Mouse (Mus musculus) forebrain, embryonic 15.5 days (tissue): ENCODE data around the gene Dnase2b. TPM values are rescaled to one million over a fixed set of nuclear protein-coding genes. Genes with fewer than 3 reads are reported as not detected.

Source experiments
- ATAC-seq: fragments of 200-750 bp; cut with Nextera tagmentation; replicated peaks from 2 replicates; pipeline ENCODE4 v1.8.0; 2017; ENCODE audit warnings: mild to moderate bottlenecking, moderate TSS enrichment, moderate library complexity
- H3K27ac ChIP-seq: fragments of 300-500 bp; sonication (generic); replicated peaks from 2 replicates; pipeline ENCODE4 v1.5.1; 2015; ENCODE audit warnings: mild to moderate bottlenecking, inconsistent platforms
- H3K27me3 ChIP-seq: fragments of 300-500 bp; sonication (generic); 2 replicates; pipeline ENCODE4 v1.6.1; 2015; ENCODE audit warnings: inconsistent platforms
- H3K36me3 ChIP-seq: fragments of 300-500 bp; sonication (generic); 2 replicates; pipeline ENCODE4 v1.6.1; 2015; ENCODE audit warnings: mild to moderate bottlenecking, inconsistent platforms
- H3K4me1 ChIP-seq: fragments of 300-500 bp; sonication (generic); 2 replicates; pipeline ENCODE4 v1.6.1; 2015; ENCODE audit warnings: inconsistent platforms
- H3K4me2 ChIP-seq: fragments of 300-500 bp; sonication (generic); replicated peaks from 2 replicates; pipeline ENCODE4 v1.6.1; 2015; ENCODE audit warnings: mild to moderate bottlenecking, inconsistent platforms
- H3K4me3 ChIP-seq: fragments of 300-500 bp; sonication (generic); 2 replicates; pipeline ENCODE4 v1.5.1; 2015; ENCODE audit warnings: mild to moderate bottlenecking, inconsistent platforms
- H3K9ac ChIP-seq: fragments of 300-500 bp; sonication (generic); replicated peaks from 2 replicates; pipeline ENCODE4 v1.6.1; 2015; ENCODE audit warnings: mild to moderate bottlenecking, inconsistent platforms
- H3K9me3 ChIP-seq: fragments of 300-500 bp; sonication (generic); 2 replicates; pipeline ENCODE4 v1.6.1; 2016; ENCODE audit warnings: inconsistent platforms
- WGBS: fragments of 180-500 bp; shearing (Covaris S2); methylation state at CpG from one replicate; pipeline ENCODE4 v1.1.7; 2015; ENCODE audit warnings: mixed read lengths; 5-methylcytosine and 5-hydroxymethylcytosine counted together
- polyA plus RNA-seq: library from polyadenylated mRNA; unstranded; fragments of >200 nt; fragmentation: Nextera tagmentation; extraction: Ambion mirVana; gene quantifications from 2 replicates; pipeline ENCODE4 v1.2.1, GENCODE M21; 2015

Gene Dnase2b
- polyA plus RNA-seq, 1 experiment from 2014 or later = not detected

DNA sequence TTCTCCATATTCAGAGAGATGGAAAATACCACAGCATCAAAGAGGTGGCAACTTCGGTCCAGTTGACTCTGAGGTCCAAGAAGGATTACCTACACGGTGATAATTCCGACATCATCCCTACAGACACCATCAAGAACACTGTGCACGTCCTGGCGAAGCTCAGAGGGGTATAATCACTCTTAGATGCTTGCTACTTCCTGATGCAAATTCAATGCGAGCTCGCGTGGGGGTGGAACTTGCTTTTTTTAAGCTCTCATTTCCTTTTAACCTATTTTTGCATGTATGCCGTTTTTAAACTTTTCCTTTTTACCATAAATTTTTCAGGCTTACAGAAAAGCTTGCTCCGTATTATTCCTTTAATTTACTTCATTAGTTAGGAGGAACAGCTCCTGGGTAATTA is 5.1 kb downstream of the Dnase2b start:
- Histone ChIP-seq H3K4me2 (no peak overlapping the region), H3K36me3 (no peaks in the 10 kb centered on the region), H3K4me3 (no peak overlapping the region), H3K9me3 (no peaks in the 10 kb centered on the region), H3K9ac (no peak overlapping the region), H3K4me1 (no peaks in the 10 kb centered on the region), H3K27me3 (no peaks in the 10 kb centered on the region), H3K27ac (no peak overlapping the region)
- WGBS = 81% methylated on average over 10 of the region's 10 CpGs
- no peak for ATAC-seq

DNA sequence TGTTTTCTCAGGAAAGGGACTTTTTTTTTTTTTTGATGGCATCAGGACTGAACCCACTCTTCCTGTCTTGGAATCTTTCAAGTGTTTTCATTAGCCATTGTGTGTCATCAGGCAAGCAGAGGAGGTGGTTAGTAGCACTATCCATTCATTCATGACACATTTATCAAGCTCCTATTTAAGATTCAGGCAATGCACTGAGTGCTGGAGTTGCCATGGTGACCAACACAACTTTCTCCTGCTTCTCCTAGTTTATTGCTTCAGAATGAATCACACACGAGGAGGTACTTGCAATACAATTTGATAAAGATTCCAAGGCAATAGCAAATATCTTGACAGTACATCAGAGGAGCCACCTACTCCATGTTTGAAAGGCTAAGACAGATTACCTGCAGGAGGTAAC is 8.0 kb downstream of the Dnase2b start:
- Histone ChIP-seq H3K9me3 (no peaks in the 10 kb centered on the region), H3K4me3 (no peak overlapping the region), H3K36me3 (no peaks in the 10 kb centered on the region), H3K4me1 (no peaks in the 10 kb centered on the region), H3K4me2 (no peak overlapping the region), H3K27ac (0 out of 2 replicates have a peak overlapping the region, but pooled peaks have one; percentile 15), H3K27me3 (no peaks in the 10 kb centered on the region), H3K9ac (no peak overlapping the region)
- ATAC-seq = peak; percentile 73
- WGBS = 15% methylated on average over 1 of the region's 1 CpGs

DNA sequence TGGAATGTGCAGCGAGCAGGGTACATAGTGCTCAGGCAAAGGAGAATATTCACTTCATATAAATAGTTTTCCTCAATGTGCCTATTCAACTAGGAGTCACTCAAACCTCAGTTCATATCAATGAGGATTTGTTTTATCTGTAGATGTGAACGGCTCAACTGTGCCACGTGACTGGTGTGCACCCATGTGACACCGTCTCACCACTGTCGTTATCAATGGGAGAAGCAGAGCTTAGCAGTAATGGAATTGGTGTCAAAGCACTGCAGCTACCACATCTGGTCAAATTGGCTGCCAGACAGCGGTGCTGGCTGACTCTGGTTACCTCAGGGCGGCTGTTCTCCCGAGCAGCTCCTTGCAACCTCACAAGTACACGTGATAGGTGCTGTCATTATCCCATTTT is 10.7 kb downstream of the Dnase2b start:
- WGBS = 85% methylated on average over 9 of the region's 9 CpGs
- H3K27ac ChIP-seq = no peak overlapping the region
- no peak overlapping the region for H3K4me2 ChIP-seq
- no peak overlapping the region for H3K4me3 ChIP-seq
- H3K27me3 ChIP-seq = no peaks in the 10 kb centered on the region
- H3K9me3 ChIP-seq = no peaks in the 10 kb centered on the region
- H3K36me3 ChIP-seq = no peaks in the 10 kb centered on the region
- no peak overlapping the region for H3K9ac ChIP-seq
- ATAC-seq = no peak
- H3K4me1 ChIP-seq = no peaks in the 10 kb centered on the region

DNA sequence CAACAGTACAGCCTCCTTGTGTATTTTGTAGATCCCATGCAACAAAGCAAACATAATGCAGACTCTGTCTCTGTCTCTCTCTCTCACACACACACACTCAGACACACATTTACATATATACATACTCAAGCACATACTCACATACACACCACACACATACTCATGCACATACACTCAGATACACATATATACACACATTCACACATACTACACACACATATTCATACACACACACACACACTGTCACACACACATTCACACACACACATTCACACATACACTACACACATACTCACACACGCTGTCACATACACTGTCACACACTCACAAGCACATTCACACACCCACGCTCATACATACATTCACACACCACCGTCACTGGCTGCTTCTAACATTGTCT is 12.9 kb downstream of the Dnase2b start:
- H3K36me3 ChIP-seq = no peaks in the 10 kb centered on the region
- no peak overlapping the region for H3K4me3 ChIP-seq
- no peaks in the 10 kb centered on the region for H3K9me3 ChIP-seq
- H3K27ac ChIP-seq = no peak overlapping the region
- 91% methylated on average over 3 of the region's 3 CpGs for WGBS
- H3K27me3 ChIP-seq = no peaks in the 10 kb centered on the region
- no peak for ATAC-seq
- H3K9ac ChIP-seq = no peak overlapping the region
- no peaks in the 10 kb centered on the region for H3K4me1 ChIP-seq
- H3K4me2 ChIP-seq = no peak overlapping the region

DNA sequence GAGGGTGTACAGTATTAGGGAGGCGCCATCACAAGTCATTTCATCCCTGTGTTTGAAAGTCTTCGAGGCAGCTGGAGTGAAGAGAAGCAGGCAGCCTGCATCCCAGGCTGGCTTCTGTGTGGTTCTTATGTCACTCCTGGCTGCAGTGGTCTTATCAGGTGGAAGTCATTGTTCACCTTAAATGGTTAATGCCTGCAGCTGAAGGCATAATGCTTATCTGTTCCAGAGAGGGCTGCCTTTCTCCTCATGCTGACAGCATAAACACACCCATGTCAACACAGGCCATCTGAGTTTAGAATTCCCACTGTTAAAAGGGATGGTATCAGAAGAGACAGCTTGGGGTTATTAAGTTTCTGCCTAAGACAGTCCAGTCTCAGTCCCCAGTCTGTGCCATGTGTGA is 14.2 kb downstream of the Dnase2b start:
- ATAC-seq = no peak
- H3K9ac ChIP-seq = no peak overlapping the region
- H3K27me3 ChIP-seq = no peaks in the 10 kb centered on the region
- no peaks in the 10 kb centered on the region for H3K4me1 ChIP-seq
- H3K9me3 ChIP-seq = no peaks in the 10 kb centered on the region
- H3K4me3 ChIP-seq = no peak overlapping the region
- H3K27ac ChIP-seq = no peak overlapping the region
- WGBS = 91% methylated on average over 2 of the region's 2 CpGs
- no peaks in the 10 kb centered on the region for H3K36me3 ChIP-seq
- H3K4me2 ChIP-seq = no peak overlapping the region

DNA sequence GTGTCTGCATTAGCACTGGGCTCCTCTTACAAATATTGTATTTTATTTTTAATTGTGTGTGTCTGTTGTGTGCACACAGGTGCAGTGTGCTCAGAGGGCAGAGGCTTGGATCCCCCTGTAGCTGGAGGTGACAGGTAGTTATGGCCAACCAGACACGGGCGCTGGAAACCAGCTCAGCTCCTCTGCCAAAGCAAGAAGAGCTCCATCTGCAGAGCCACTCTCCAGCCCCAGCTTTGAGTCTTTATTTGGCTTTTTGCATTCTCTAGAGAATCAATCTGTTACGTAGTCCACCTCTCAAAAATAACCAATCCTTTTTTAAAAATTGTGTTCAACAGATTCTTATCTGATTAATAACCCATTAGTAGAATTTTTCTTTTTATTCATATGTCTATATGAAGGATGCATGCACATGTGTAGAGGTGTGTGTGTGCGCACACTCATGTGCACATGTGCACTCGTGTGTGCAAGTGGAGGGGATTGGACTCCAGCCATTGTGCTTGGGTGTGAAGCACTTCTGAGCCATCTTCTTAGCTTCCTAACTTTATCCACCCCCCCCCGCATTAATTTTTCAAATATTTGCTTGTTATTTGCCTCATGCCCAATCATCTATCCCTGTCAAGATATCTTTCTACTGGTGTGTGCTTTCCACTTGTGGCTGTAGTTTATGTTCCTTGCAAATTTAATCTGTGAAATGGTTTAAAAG is 16.0 kb downstream of the Dnase2b start:
- Histone ChIP-seq H3K27ac (no peak overlapping the region), H3K4me1 (no peaks in the 10 kb centered on the region), H3K4me3 (no peak overlapping the region), H3K36me3 (no peaks in the 10 kb centered on the region), H3K4me2 (no peak overlapping the region), H3K9ac (no peak overlapping the region), H3K9me3 (no peaks in the 10 kb centered on the region), H3K27me3 (no peaks in the 10 kb centered on the region)
- WGBS = 88% methylated on average over 6 of the region's 6 CpGs
- ATAC-seq = no peak

DNA sequence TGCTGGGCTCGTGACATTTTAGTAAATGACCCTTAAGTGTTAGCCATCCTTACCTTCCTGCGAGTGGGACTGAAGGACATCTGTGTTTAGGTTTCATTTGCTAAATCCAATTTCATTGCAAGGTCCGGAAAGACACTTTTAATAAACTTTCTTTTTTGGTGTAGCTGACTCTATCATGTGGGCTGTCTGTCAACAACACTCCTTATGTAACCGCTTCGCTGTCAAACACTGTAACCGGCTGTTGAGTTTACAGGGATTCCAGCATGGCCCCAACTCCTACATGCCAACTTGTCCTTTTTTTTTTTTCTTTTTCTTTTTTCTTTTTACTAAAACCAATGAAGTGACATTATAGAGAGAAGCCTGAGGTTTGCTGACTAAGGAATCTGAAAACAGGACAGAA is 17.0 kb downstream of the Dnase2b start:
- 76% methylated on average over 6 of the region's 6 CpGs for WGBS
- no peaks in the 10 kb centered on the region for H3K36me3 ChIP-seq
- no peaks in the 10 kb centered on the region for H3K27me3 ChIP-seq
- no peaks in the 10 kb centered on the region for H3K9me3 ChIP-seq
- no peak overlapping the region for H3K4me3 ChIP-seq
- H3K27ac ChIP-seq = no peak overlapping the region
- H3K9ac ChIP-seq = no peak overlapping the region
- no peak for ATAC-seq
- H3K4me1 ChIP-seq = no peaks in the 10 kb centered on the region
- no peak overlapping the region for H3K4me2 ChIP-seq

DNA sequence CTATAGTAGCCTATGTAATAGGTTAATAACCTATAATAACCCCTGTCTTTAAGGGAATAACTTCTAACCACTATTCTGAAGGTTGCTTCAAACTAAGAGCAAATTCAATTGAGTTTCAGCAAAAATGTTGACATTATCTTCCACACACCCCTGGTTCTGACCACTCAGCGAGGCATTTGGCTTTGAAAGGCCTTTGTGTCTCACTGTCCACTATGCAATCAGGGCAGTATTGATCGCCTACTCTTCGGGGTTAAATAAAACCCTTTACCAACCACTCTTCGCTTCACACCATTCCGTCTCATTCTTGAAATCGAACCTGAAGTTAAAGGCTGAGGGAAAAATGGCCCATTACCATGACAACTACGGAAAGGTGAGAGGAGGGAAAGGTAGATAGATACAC is 18.5 kb downstream of the Dnase2b start:
- 91% methylated on average over 7 of the region's 7 CpGs for WGBS
- no peaks in the 10 kb centered on the region for H3K27me3 ChIP-seq
- H3K4me2 ChIP-seq = no peak overlapping the region
- no peaks in the 10 kb centered on the region for H3K9me3 ChIP-seq
- H3K4me1 ChIP-seq = no peaks in the 10 kb centered on the region
- no peak for ATAC-seq
- no peak overlapping the region for H3K9ac ChIP-seq
- H3K4me3 ChIP-seq = no peak overlapping the region
- H3K36me3 ChIP-seq = no peaks in the 10 kb centered on the region
- no peak overlapping the region for H3K27ac ChIP-seq

DNA sequence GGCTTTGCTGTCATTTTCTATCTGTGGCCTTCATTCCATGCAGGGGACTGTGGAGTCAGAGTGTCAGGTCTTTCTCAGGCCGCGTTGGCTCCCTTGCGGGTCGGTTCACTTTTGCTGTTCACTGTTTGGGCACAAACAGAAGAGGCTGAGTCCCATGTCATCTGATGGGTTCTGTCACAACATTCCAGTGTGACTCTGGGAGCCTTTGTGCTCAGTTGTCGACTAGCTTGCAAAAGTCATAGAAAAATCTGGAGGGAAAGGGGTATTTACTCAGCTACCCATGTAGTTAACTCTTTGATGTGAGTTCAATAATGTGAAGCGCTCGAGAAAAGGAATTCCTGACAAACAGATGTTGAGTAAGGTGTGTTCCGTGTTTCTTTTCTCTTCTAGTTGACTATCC is 19.0 kb downstream of the Dnase2b start:
- no peak overlapping the region for H3K27ac ChIP-seq
- ATAC-seq = no peak
- no peaks in the 10 kb centered on the region for H3K9me3 ChIP-seq
- H3K4me3 ChIP-seq = no peak overlapping the region
- H3K27me3 ChIP-seq = no peaks in the 10 kb centered on the region
- H3K4me1 ChIP-seq = no peaks in the 10 kb centered on the region
- no peak overlapping the region for H3K4me2 ChIP-seq
- no peaks in the 10 kb centered on the region for H3K36me3 ChIP-seq
- H3K9ac ChIP-seq = no peak overlapping the region
- 79% methylated on average over 8 of the region's 8 CpGs for WGBS

DNA sequence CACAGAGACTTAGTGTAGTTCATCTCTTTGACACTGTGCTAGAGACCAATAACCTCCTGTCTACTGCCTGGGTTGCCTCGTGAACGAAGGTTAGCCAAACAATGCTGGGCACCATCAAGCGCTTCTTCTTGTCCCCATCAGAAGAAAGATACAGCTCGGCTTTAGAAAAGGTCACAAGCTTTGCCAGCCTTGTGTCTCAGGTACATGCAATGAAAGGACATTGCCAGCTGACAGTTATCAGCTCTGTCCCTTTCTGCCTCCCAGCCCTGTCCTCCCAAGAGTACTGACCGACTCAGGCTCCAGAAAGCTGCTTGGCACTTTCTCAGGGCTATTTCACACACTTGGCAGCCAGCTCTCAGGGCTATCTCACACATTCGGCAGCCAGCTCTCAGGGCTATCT is 20.0 kb downstream of the Dnase2b start:
- Histone ChIP-seq H3K4me1 (no peaks in the 10 kb centered on the region), H3K9ac (no peak overlapping the region), H3K4me2 (no peak overlapping the region), H3K36me3 (no peaks in the 10 kb centered on the region), H3K27ac (no peak overlapping the region), H3K9me3 (no peaks in the 10 kb centered on the region), H3K27me3 (no peaks in the 10 kb centered on the region), H3K4me3 (no peak overlapping the region)
- WGBS = 92% methylated on average over 6 of the region's 6 CpGs
- no peak for ATAC-seq

DNA sequence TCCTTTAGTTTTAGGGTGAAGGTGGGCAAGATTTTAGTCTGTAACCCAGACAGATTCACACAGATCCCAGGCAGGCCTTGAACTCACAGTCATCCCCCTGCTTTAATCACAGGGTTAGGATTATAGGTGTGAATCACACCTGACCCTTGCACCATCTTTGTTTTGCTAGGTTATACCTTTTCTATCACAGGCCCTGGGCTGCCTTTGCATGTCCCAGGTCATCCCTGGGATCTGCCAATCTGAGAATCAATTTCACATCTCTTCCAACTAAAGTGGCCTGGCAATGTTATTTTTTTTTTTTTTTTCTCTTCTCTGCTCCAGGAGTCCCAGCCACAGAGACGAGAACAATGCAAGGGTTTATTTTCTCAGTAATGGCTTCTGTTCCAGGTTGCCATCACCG is 23.8 kb downstream of the Dnase2b start:
- Histone ChIP-seq H3K4me1 (no peaks in the 10 kb centered on the region), H3K9ac (no peak overlapping the region), H3K9me3 (no peaks in the 10 kb centered on the region), H3K4me3 (no peak overlapping the region), H3K27ac (no peak overlapping the region), H3K27me3 (no peaks in the 10 kb centered on the region), H3K36me3 (no peaks in the 10 kb centered on the region), H3K4me2 (no peak overlapping the region)
- WGBS = 70% methylated on average over 2 of the region's 2 CpGs
- no peak for ATAC-seq

DNA sequence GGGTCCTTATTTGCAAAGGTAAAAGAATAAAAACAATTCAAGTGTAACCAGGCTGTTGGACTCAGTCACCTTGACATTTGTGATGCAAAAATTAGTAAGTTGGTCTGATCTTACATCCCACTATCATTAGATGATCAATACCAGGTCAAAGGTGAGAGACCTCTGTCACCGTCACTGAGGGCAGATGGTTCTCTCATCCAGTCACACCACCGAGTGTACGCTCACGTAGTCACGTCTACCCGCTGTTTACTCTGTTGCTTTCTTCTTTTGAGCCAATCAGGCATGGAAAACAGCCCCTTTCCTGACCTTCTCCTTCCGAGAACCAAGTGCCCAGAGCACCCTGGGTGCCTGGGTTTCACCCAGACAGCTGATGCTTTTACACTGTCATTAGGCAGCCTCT is 24.2 kb downstream of the Dnase2b start:
- Histone ChIP-seq H3K4me2 (no peak overlapping the region), H3K9me3 (no peaks in the 10 kb centered on the region), H3K27me3 (no peaks in the 10 kb centered on the region), H3K9ac (no peak overlapping the region), H3K4me1 (no peaks in the 10 kb centered on the region), H3K36me3 (no peaks in the 10 kb centered on the region), H3K4me3 (no peak overlapping the region), H3K27ac (no peak overlapping the region)
- no peak for ATAC-seq
- WGBS = 85% methylated on average over 7 of the region's 7 CpGs

DNA sequence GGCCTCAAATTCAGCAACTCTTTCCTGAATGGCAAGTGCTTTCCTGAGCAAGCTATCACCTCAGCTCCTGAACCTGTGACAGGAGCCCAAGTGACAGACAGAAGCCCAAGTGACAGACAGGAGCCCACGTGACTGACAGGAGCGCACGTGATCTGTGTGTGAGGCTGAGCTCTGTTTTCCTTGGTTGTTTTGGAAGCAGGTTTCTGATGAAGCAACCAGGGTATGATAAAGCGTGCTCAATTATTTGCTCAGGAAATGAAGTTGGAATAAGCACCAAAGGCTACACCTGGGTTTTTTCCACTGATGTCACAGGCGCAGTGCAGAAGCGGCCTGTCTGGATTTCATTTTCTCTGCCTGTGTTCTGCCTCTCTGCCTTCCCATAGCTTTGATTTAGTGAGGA is 25.9 kb downstream of the Dnase2b start:
- Histone ChIP-seq H3K9me3 (no peaks in the 10 kb centered on the region), H3K4me1 (no peaks in the 10 kb centered on the region), H3K36me3 (no peaks in the 10 kb centered on the region), H3K4me2 (no peak overlapping the region), H3K27me3 (no peaks in the 10 kb centered on the region), H3K9ac (no peak overlapping the region), H3K4me3 (no peak overlapping the region), H3K27ac (no peak overlapping the region)
- 88% methylated on average over 6 of the region's 6 CpGs for WGBS
- no peak for ATAC-seq
